Mouse (Mus musculus): Measurements from ENCODE around the gene Nxpe5. TPM values are rescaled to one million over a fixed set of nuclear protein-coding genes. Genes with fewer than 3 reads are reported as not detected.
A peak's percentile ranks its signal among the peaks of the same experiment; 100 is the strongest.

Nxpe5 gene
- total RNA-seq, 2 experiments from 2014 or later: 2.3 to 2.4 TPM

DNA sequence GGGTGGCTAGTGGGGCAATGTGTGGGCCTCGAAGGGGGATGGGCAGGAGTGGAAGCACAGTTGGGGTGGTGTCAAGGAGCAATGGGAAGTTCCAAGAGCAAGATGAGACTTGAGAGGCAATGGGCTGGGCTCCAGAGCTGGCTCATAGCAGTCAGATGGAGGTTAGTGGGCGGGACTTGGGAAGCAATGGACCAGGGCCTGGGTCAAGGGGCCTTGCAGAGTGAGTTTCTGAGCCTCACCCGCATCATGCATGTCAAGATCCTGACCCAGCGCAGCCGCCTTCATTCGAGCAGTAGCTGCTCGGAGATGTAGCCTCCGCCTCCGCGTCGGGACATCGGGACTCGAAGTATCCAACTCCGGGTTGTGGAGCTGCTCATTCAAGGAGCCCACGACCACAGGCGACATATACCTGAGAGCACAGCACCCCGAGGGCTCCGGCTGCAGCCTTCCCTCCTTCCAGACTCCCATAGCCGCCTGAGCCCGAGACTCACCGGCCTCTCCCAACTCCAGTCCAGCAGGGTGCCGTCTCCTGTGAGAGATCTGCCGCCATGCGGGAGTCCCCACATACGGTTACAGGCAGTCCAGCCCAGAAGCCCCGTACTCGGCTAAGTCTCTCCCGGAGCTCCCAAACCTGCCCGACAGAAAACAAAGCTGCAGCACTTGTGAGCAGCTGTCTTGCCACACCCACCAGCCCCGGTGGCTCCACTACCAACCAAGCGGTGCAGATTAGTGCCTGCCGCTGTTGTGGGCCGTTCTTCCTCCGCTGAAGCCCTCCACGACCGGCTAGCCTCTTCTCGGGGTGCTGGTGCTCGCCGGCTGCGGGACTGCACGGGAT is 49.7 kb downstream of the Nxpe5 start:
- DNase-seq (ENCODE audit: low spot score in 2 of 2): no peak

DNA sequence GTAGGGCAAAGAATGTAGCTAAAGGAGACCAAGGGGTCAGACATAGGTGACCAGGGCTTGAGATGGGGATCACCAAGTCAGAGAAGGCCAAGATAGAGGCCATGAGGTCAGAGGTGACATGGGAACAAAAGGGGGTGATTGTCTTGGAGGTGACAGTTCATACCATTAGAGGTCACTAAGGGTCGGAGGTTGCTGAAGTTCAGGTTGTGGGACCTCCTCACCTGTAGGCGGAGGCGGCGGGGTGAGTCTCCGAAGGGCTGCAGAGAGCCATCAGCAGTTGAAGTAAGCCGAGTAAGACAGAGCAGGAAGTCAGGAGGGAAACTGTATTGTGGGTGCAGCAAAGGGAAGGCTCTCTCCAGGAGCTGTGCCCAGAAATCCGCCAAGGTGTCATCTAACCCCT is 52.3 kb downstream of the Nxpe5 start:
- DNase-seq (ENCODE audit: low spot score in 2 of 2): no peak

DNA sequence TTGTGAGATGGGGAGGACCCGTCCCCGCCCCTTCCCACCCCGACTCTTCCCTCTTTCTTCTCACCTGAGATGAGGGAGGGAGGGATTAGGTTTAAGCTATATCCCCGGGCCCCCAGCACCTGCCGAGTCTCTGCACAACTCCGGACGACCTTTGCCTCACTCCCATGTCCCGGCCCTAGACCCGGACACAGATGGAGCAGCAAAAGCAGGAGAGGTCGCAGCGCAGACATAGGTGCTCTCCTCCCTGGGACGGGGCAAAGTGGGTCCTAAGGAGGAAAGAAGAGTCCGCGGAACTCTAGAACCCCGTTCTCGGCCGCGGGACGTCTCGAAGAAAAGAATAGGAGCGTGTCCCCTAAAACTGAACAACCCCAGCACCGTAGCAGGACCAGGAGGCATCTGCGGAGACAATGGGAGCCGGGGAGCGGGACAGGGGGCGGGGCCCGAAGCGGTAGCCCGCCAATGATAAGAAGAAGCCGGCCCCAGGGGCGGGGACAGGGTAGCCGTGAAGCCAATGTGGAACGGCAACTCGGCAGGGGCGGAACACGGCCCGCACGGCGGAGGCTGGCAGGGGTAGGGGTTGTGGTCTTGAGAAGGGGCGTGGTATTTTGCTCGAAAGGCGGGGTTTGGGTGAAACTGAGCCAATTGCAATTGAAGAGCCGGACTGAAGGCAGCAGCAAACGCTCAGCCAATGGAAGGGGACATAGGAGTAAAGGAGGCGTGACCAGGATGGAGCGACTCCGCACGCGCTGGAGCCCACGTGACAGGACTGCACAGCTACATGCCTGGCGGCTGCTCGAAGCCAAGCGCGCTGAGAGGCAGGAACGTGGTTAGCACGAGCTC is 54.1 kb downstream of the Nxpe5 start, which contains the start of the genes Gm43720, Gpc2 and Stag3:
Gm43720 (minus strand) TSS at position 374 of the 840 bp plus-strand sequence.
Gpc2 (minus strand) TSS at position 421 of the 840 bp plus-strand sequence.
Stag3 (plus strand) TSS at position 656 of the 840 bp plus-strand sequence.
- peak; percentile 65 to 86 for DNase-seq (ENCODE audit: low spot score in 2 of 2)

DNA sequence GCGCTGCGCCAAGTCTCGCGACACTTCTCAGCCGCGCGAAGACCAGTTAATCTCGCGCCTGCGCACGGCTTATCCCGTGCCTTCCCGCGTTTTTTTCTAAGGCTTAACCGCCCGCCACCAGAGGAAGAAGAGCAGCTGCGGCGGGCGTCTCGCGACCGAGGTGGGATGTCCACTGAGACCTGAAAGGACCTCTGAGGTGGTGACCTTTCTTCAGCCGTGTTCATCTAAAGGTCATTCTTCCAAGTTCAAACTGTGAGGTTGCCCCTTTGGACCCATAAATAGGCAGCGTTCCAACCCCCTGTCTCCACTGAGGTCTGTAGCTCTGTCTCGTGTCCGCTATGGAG is 54.7 kb downstream of the Nxpe5 start:
- no peak for DNase-seq (ENCODE audit: low spot score in 2 of 2)

DNA sequence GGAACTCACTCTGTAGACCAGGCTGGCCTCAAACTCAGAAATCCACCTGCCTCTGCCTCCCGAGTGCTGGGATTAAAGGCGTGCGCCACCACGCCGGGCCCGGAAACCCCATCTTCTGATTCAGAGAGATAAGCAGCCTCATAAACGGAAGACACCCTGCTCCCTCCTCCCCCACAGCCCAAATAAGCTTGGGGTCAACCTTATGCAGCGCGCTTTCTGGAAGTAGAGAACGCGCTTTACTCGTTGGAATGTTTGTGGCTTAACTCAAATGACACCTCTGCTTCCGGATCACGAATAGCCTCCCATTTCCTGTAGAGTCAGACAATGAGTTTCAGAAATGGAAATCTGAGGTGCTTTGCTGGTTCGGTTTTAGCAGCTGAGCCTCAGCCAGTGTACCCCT is 55.1 kb downstream of the Nxpe5 start:
- DNase-seq (ENCODE audit: low spot score in 2 of 2): no peak

DNA sequence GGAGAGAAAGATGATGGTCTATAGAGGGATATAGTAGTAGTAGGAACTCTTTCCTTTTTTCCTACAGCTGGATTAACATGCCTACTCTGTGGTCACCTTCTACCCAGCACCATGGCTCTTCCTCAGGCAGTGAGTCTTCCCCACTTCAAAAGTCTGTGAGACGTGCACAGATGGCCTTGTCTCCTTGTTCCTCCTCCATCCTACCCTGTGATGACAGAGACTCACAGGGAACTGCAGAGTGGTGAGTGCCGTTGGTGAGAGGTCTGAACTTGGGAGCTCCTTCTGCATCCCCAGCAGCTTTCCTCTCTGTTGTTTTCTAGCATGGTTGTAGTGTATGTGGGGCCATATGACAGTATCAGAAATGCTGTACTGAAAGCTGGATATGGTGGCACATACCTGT is 56.1 kb downstream of the Nxpe5 start:
- no peak for DNase-seq (ENCODE audit: low spot score in 2 of 2)

DNA sequence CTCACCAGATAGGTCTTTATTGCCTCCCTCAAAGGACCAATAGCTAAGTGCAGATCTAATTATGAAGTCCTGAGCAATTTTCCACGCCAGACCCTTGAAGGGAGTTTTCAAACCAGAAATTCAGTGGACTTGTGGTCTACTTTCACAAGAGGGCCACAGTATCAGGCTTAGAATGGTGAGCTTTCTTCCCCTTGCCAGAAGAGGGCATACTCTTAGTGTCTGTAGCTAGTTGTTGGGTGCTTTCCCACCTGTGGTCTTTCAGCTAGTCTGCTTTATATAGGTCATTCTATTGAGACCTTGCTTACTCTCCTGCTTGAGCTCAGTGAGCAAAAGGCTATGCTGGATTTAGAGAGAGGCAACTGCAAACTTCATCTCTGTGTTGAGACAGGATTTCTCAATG is 57.8 kb downstream of the Nxpe5 start:
- DNase-seq (ENCODE audit: low spot score in 2 of 2): no peak

DNA sequence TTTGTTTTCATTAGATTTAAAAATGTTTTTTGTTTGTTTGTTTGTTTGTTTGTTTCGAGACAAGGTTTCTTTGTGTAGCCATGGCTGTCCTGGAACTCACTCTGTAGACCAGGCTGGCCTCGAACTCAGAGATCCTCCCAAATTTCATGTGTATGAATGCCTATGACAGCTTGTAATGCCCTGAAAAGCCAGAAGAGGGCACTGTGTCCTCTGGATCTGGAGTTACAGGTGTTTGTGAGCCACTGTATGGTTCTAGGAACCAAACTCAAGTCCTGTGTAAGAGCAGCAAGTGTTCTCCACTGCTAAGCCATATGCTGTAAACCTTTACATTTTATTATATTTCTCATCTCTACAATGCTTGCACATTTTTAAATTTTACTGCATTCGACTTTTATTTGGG is 62.2 kb downstream of the Nxpe5 start:
- DNase-seq (ENCODE audit: low spot score in 2 of 2): no peak

DNA sequence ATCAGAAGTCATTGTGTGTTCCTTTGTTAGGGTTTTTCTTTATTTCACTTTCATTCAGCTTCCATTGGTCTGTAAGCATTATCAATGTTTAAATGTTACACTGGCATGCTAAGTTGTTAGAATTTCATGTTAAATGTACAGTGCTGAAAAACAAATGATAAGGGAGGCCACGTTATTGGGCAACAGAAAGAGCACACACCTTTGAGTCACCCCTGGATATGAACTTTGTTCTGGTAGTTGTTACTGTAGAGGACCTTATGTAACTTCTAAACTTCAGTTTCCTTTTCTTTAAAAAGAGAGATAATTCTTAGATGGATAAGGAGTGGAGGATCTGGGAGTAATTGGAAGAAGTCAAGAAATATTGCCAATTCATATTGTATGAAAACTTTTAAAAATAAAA is 65.9 kb downstream of the Nxpe5 start:
- no peak for DNase-seq (ENCODE audit: low spot score in 2 of 2)

DNA sequence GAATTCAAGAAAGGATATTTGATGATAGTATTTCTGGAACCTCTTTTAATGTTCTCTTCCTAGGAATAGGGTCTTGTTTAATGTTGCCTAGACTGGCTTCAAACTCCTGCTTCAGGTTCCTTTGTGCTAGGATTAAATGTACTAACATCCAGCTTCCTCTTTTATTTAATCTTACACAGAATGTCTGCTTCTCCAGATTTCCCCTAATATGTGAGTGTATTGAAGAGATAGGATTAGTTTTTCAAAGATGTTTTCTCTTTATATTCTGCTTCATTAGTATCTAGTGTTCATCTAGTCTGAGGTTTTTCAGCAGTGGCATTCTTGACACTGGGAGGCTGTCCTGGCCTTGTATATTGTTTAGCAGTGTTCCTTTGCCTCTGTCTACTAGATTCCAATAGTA is 68.5 kb downstream of the Nxpe5 start:
- DNase-seq (ENCODE audit: low spot score in 2 of 2): no peak

DNA sequence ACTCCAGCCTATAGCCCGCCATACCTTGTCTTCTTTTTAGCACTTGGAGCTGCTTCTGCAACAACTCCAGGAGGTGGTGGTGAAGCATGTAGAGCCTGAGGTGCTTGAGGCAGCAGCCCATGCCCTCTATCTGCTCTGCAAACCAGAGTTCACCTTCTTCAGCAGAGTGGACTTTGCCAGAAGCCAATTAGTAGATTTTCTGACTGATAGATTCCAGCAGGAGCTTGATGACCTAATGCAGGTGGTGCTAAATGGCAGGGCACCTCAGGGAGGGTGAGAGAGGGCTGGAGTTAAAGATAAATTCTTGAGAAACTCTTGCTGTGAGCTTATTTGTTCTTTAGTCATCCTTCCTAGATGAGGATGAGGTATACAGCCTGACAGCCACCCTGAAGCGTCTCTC is 73.9 kb downstream of the Nxpe5 start:
- DNase-seq (ENCODE audit: low spot score in 2 of 2): no peak

Other genes starting within 250 kb of the Nxpe5 start
- 1 to 10 TPM in 1 of 2 experiments, under 1 TPM in 1; 0.37 to 1.2 TPM for gene Azgp1, start 244.4 kb upstream of the Nxpe5 start, total RNA-seq (2021)
- gene Smok3a, start 204.6 kb upstream of the Nxpe5 start, total RNA-seq (2021): not detected
- not detected for gene Smok3b, start 204.5 kb upstream of the Nxpe5 start, total RNA-seq (2021)
- not detected for gene Smok3c, start 172.7 kb upstream of the Nxpe5 start, total RNA-seq (2021)
- gene Zkscan1, start 140.8 kb upstream of the Nxpe5 start, total RNA-seq (2021): 10 to 100 TPM; 18.7 to 19.4 TPM
- 10 to 100 TPM; 19.6 to 23.0 TPM for gene Zscan21, start 109.0 kb upstream of the Nxpe5 start, total RNA-seq (2021)
- gene Zfp113, start 70.2 kb upstream of the Nxpe5 start, total RNA-seq (2021): 10 to 100 TPM in 1 of 2 experiments, 1 to 10 TPM in 1; 9.9 to 10.3 TPM
- gene Cops6, start 64.8 kb upstream of the Nxpe5 start, total RNA-seq (2021): 100 to 1,000 TPM; 141 to 142 TPM
- gene Ap4m1, start 53.9 kb upstream of the Nxpe5 start, total RNA-seq (2021): 10 to 100 TPM; 22.1 to 24.1 TPM
- 10 to 100 TPM; 48.6 to 51.9 TPM for gene Mcm7, start 53.5 kb upstream of the Nxpe5 start, total RNA-seq (2021)
- 10 to 100 TPM; 31.0 to 33.6 TPM for gene Taf6, start 38.4 kb upstream of the Nxpe5 start, total RNA-seq (2021)
- 10 to 100 TPM; 18.9 to 19.9 TPM for gene Cnpy4, start 38.4 kb upstream of the Nxpe5 start, total RNA-seq (2021)
- 1 to 10 TPM; 5.6 to 5.7 TPM for gene Mblac1, start 31.6 kb upstream of the Nxpe5 start, total RNA-seq (2021)
- 10 to 100 TPM; 52.9 to 54.9 TPM for gene Lamtor4, start 29.6 kb downstream of the Nxpe5 start, total RNA-seq (2021)
- 1 to 10 TPM; 8.0 to 9.5 TPM for gene BC037034, start 38.1 kb downstream of the Nxpe5 start, total RNA-seq (2021)
- gene Gal3st4, start 46.9 kb downstream of the Nxpe5 start, total RNA-seq (2021): under 1 TPM; 0.36 to 0.69 TPM
- not detected for gene Gm43720, start 54.1 kb downstream of the Nxpe5 start, total RNA-seq (2021)
- gene Gpc2, start 54.1 kb downstream of the Nxpe5 start, total RNA-seq (2021): 1 to 10 TPM; 1.7 to 3.0 TPM
- gene Stag3, start 54.3 kb downstream of the Nxpe5 start, total RNA-seq (2021): 1 to 10 TPM in 1 of 2 experiments, under 1 TPM in 1; 0.54 to 1.4 TPM
- gene Pvrig, start 116.1 kb downstream of the Nxpe5 start, total RNA-seq (2021): not detected
- 10 to 100 TPM in 1 of 2 experiments, 1 to 10 TPM in 1; 8.9 to 10.7 TPM for gene Zfp157, start 215.6 kb downstream of the Nxpe5 start, total RNA-seq (2021)